Mouse (Mus musculus) adrenal gland, adult 8-10 months (tissue): Measurements from ENCODE around the gene Bcl2. TPM values are rescaled to one million over a fixed set of nuclear protein-coding genes. Genes with fewer than 3 reads are reported as not detected.

ENCODE experiments used
- DNase-seq: peaks from one replicate; pipeline ENCODE4 v3.0.0; 2022
- microRNA-seq, 2 experiments: library from miRNA; unstranded; fragments of <30 nt; microRNA quantifications; one replicate each; pipeline ENCODE4 v1.2.0; 2022
- total RNA-seq, 4 experiments: library from RNA; stranded (reverse); gene quantifications; 2 replicates each; pipeline ENCODE4 v1.2.4; 2022

Gene Bcl2
- total RNA-seq, 4 experiments from 2014 or later: 5.8 to 7.7 (median 6.9) TPM

DNA sequence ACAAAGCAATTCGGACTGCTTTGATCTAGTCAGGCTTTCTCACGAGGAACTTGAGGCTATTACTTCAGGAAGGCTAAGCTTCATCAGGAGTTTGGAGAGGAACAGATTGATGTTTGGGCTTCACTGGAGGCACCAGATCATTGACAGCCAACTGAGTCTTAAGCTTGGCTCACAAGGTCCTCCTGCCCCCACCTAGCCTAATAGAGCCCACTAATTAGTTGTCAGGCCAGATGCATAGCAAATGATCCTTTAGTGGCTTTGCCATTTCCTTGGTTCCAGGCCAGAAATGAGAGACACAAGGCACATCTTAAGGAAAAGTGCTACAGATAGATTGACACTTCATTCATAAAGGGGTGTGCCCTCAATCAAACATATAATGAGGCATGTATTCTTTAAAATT is 216.1 kb downstream of the Bcl2 start:
- DNase-seq: no peak

Small RNA genes within 50 kb of the gene (microRNA-seq; reads per million reads assigned to microRNA genes)
- 0 reads per million in 2 experiments for gene Mir3473f

Other genes with a start within 250 kb of the Bcl2 start
- 10 to 100 TPM; 43.0 to 45.7 (median 45.4) TPM for gene Kdsr, start 45.5 kb upstream of the Bcl2 start, total RNA-seq
- gene Vps4b, start 82.5 kb upstream of the Bcl2 start, total RNA-seq: 100 to 1,000 TPM in 3 of 4 experiments, 10 to 100 TPM in 1; 98.5 to 116 (median 108) TPM
- not detected for gene Serpinb5, start 146.9 kb upstream of the Bcl2 start, total RNA-seq
- gene Serpinb12, start 220.2 kb upstream of the Bcl2 start, total RNA-seq: not detected